Comparison of ENCODE assay signal across 8 mouse cellular contexts in genomic region chr11:116531371-116532191, GRCm38 (mm10). TPM values are rescaled to one million over a fixed set of nuclear protein-coding genes. Genes with fewer than 3 reads are reported as not detected.
A peak's percentile ranks its signal among the peaks of the same experiment; 100 is the strongest.
DNase-seq lines count a peak whose midpoint lies in the region; ATAC-seq and TF ChIP-seq lines count a peak whose summit lies in the region.

No protein-coding gene starts in this region.

- TF ChIP-seq CTCF in kidney, adult 2 months (conservative IDR thresholded peaks at IDR 0.05; ENCODE audit: insufficient read depth, insufficient read length, low read depth, low read length) = no peak
- TF ChIP-seq CTCF in stomach, postnatal 0 days (IDR thresholded peaks at IDR 0.05; ENCODE audit: low read depth) = no peak

- peak overlapping the region; percentile 59 for H3K9ac ChIP-seq in hindbrain, embryonic 12.5 days
- H3K9ac ChIP-seq in liver, embryonic 16.5 days (ENCODE audit: low read depth, low read length) = peak overlapping the region; percentile 96
- H3K9ac ChIP-seq in stomach, postnatal 0 days (ENCODE audit: low read length) = peak overlapping the region; percentile 36

- H3K27ac ChIP-seq in kidney, adult 2 months (ENCODE audit: insufficient read depth, low read depth, low read length) = no peak overlapping the region
- H3K27ac ChIP-seq in brown adipose tissue, adult 24 weeks (replicated peaks; ENCODE audit: low read depth, low read length) = no peak overlapping the region
- peak overlapping the region; percentile 40; the same call in 1 of the 2 replicates for H3K27ac ChIP-seq in hindbrain, embryonic 12.5 days
- peak overlapping the region; percentile 99 for H3K27ac ChIP-seq in liver, embryonic 16.5 days (ENCODE audit: low read length)
- no peak overlapping the region for H3K27ac ChIP-seq in stomach, postnatal 0 days (replicated peaks)

- no peaks in the 10 kb centered on the region for H3K9me3 ChIP-seq in hindbrain, embryonic 12.5 days (replicated peaks)
- H3K9me3 ChIP-seq in liver, embryonic 16.5 days (replicated peaks; ENCODE audit: control insufficient read depth, low read length) = no peaks in the 10 kb centered on the region
- H3K9me3 ChIP-seq in stomach, postnatal 0 days (ENCODE audit: control insufficient read depth, low read length) = no peaks in the 10 kb centered on the region

- no peak for TF ChIP-seq POLR2A in kidney, adult 2 months (IDR thresholded peaks at IDR 0.05; ENCODE audit: low read depth, low read length)

- no peaks in the 10 kb centered on the region for H3K27me3 ChIP-seq in kidney, adult 2 months (replicated peaks; ENCODE audit: control insufficient read depth, insufficient read depth, low read length)
- peaks cover 65% of the 10 kb centered on the region for H3K27me3 ChIP-seq in hindbrain, embryonic 12.5 days
- peaks cover 35% of the 10 kb centered on the region for H3K27me3 ChIP-seq in liver, embryonic 16.5 days (ENCODE audit: control insufficient read depth, insufficient read depth, low read depth, low read length)
- no peaks in the 10 kb centered on the region for H3K27me3 ChIP-seq in stomach, postnatal 0 days (ENCODE audit: control insufficient read depth, insufficient read depth, low read length)

- no peak for ATAC-seq in hindbrain, embryonic 12.5 days (ENCODE audit: low FRiP score)
- no peak for ATAC-seq in liver, embryonic 16.5 days (ENCODE audit: low read depth)
- ATAC-seq in stomach, postnatal 0 days (ENCODE audit: low FRiP score, low TSS enrichment) = no peak

- peak overlapping the region; percentile 82 for H3K4me2 ChIP-seq in hindbrain, embryonic 12.5 days (replicated peaks)
- H3K4me2 ChIP-seq in liver, embryonic 16.5 days (ENCODE audit: low read depth, low read length) = peak overlapping the region; percentile 98
- H3K4me2 ChIP-seq in stomach, postnatal 0 days (replicated peaks; ENCODE audit: low read depth) = peak overlapping the region; percentile 90

- TF ChIP-seq EP300 in stomach, postnatal 0 days (optimal IDR thresholded peaks at IDR 0.05) = no peak

- H3K36me3 ChIP-seq in kidney, adult 2 months (ENCODE audit: control insufficient read depth, insufficient read depth, low read length) = no peaks in the 10 kb centered on the region
- H3K36me3 ChIP-seq in hindbrain, embryonic 12.5 days = 0 out of 2 replicates have a peak, but pooled peaks cover 6% of the 10 kb centered on the region
- H3K36me3 ChIP-seq in liver, embryonic 16.5 days (ENCODE audit: control insufficient read depth, insufficient read depth) = peaks cover 6% of the 10 kb centered on the region
- no peaks in the 10 kb centered on the region for H3K36me3 ChIP-seq in stomach, postnatal 0 days (ENCODE audit: control insufficient read depth, insufficient read depth, low read length)

- DNase-seq in kidney, adult 2 months = no peak
- DNase-seq in kidney, adult 9 months = no peak
- peak; percentile 54 for DNase-seq in stomach, postnatal 0 days (ENCODE audit: low spot score)
- DNase-seq in right cerebral cortex, postnatal 4 days = no peak
- no peak for DNase-seq in spleen, adult 12 weeks (ENCODE audit: low spot score)

- H3K4me1 ChIP-seq in kidney, adult 2 months (ENCODE audit: control insufficient read depth, insufficient read depth, low read length) = no peaks in the 10 kb centered on the region
- H3K4me1 ChIP-seq in brown adipose tissue, adult 24 weeks (ENCODE audit: control insufficient read depth, insufficient read depth, insufficient read length, low read length) = 0 out of 2 replicates have a peak, but pooled peaks cover 3% of the 10 kb centered on the region
- peaks cover 45% of the 10 kb centered on the region for H3K4me1 ChIP-seq in hindbrain, embryonic 12.5 days
- H3K4me1 ChIP-seq in liver, embryonic 16.5 days (ENCODE audit: control insufficient read depth, low read depth, low read length) = peaks cover 56% of the 10 kb centered on the region
- 0 out of 2 replicates have a peak, but pooled peaks cover 2% of the 10 kb centered on the region for H3K4me1 ChIP-seq in stomach, postnatal 0 days (replicated peaks; ENCODE audit: control insufficient read depth, insufficient read depth)

- H3K4me3 ChIP-seq in kidney, adult 2 months (ENCODE audit: insufficient read depth, low read depth, low read length) = peak overlapping the region; percentile 57
- H3K4me3 ChIP-seq in brown adipose tissue, adult 24 weeks (ENCODE audit: insufficient read depth, low read depth, low read length) = peak overlapping the region; percentile 64
- H3K4me3 ChIP-seq in hindbrain, embryonic 12.5 days = peak overlapping the region; percentile 42
- H3K4me3 ChIP-seq in liver, embryonic 16.5 days (ENCODE audit: low read depth, low read length) = peak overlapping the region; percentile 81
- peak overlapping the region; percentile 55 for H3K4me3 ChIP-seq in stomach, postnatal 0 days (ENCODE audit: low read depth, low read length)

- 3% methylated on average over 48 of the region's 48 CpGs for WGBS in kidney, adult 2 months
- 3% methylated on average over 48 of the region's 48 CpGs for WGBS in hindbrain, embryonic 12.5 days
- WGBS in liver, embryonic 16.5 days (ENCODE audit: insufficient replicate concordance) = 3% methylated on average over 48 of the region's 48 CpGs
- WGBS in stomach, postnatal 0 days = 3% methylated on average over 47 of the region's 48 CpGs

RNA-seq across cellular contexts. Expression of gene Sphk1, which starts 0.9 kb away (rescaled TPM):
- 9.9 and 12.0 TPM in 2 replicates for polyA plus RNA-seq in kidney, adult 2 months (2012; rRNA removed)
- not detected in 2 replicates for polyA plus RNA-seq in brown adipose tissue, adult 24 weeks (2012; ENCODE audit: insufficient read depth, insufficient read length, missing spikeins)
- polyA plus RNA-seq in hindbrain, embryonic 12.5 days (2016; fragmentation: Nextera tagmentation; extraction: Ambion mirVana) = 8.9 and 10.2 TPM in 2 replicates
- polyA plus RNA-seq in liver, embryonic 16.5 days (2015; fragmentation: Nextera tagmentation; extraction: Ambion mirVana) = 23.7 and 24.3 TPM in 2 replicates
- polyA plus RNA-seq in stomach, postnatal 0 days (2015; fragmentation: Nextera tagmentation; extraction: Ambion mirVana) = 7.9 and 10.0 TPM in 2 replicates

RNA-seq across cellular contexts. Expression of gene Prpsap1, which starts 37.6 kb away (rescaled TPM):
- 87.5 and 91.1 TPM in 2 replicates for polyA plus RNA-seq in kidney, adult 2 months (2012; rRNA removed)
- 19.2 and 19.3 TPM in 2 replicates for polyA plus RNA-seq in brown adipose tissue, adult 24 weeks (2012; ENCODE audit: insufficient read depth, insufficient read length, missing spikeins)
- 164 and 179 TPM in 2 replicates for polyA plus RNA-seq in hindbrain, embryonic 12.5 days (2016; fragmentation: Nextera tagmentation; extraction: Ambion mirVana)
- polyA plus RNA-seq in liver, embryonic 16.5 days (2015; fragmentation: Nextera tagmentation; extraction: Ambion mirVana) = 47.6 and 47.9 TPM in 2 replicates
- 94.0 and 97.1 TPM in 2 replicates for polyA plus RNA-seq in stomach, postnatal 0 days (2015; fragmentation: Nextera tagmentation; extraction: Ambion mirVana)

RNA-seq across cellular contexts. Expression of gene Ube2o, which starts 49.7 kb away (rescaled TPM):
- 10.3 and 10.8 TPM in 2 replicates for polyA plus RNA-seq in kidney, adult 2 months (2012; rRNA removed)
- 7.1 and 7.8 TPM in 2 replicates for polyA plus RNA-seq in brown adipose tissue, adult 24 weeks (2012; ENCODE audit: insufficient read depth, insufficient read length, missing spikeins)
- 23.6 and 27.6 TPM in 2 replicates for polyA plus RNA-seq in hindbrain, embryonic 12.5 days (2016; fragmentation: Nextera tagmentation; extraction: Ambion mirVana)
- 15.1 and 18.1 TPM in 2 replicates for polyA plus RNA-seq in liver, embryonic 16.5 days (2015; fragmentation: Nextera tagmentation; extraction: Ambion mirVana)
- 4.7 and 5.3 TPM in 2 replicates for polyA plus RNA-seq in stomach, postnatal 0 days (2015; fragmentation: Nextera tagmentation; extraction: Ambion mirVana)

RNA-seq across cellular contexts. Expression of gene Aanat, which starts 54.7 kb away (rescaled TPM):
- polyA plus RNA-seq in kidney, adult 2 months (2012; rRNA removed) = not detected in 2 replicates
- not detected in 2 replicates for polyA plus RNA-seq in brown adipose tissue, adult 24 weeks (2012; ENCODE audit: insufficient read depth, insufficient read length, missing spikeins)
- 0.15 TPM in 1 of 2 replicates, not detected in the other for polyA plus RNA-seq in hindbrain, embryonic 12.5 days (2016; fragmentation: Nextera tagmentation; extraction: Ambion mirVana)
- not detected in 2 replicates for polyA plus RNA-seq in liver, embryonic 16.5 days (2015; fragmentation: Nextera tagmentation; extraction: Ambion mirVana)
- polyA plus RNA-seq in stomach, postnatal 0 days (2015; fragmentation: Nextera tagmentation; extraction: Ambion mirVana) = 0.10 TPM in 1 of 2 replicates, not detected in the other

Comparison
In these comparisons a context has a peak if more than half of its experiments do, and no peak if none do; other contexts are left out.
1. H3K27ac ChIP-seq: peak in hindbrain, embryonic 12.5 days (single experiment) and liver, embryonic 16.5 days (single experiment); none in kidney, adult 2 months (single experiment), brown adipose tissue, adult 24 weeks (single experiment) and stomach, postnatal 0 days (single experiment).
2. H3K9ac ChIP-seq: peak in every context shown above with its lines; median percentile 96 in liver, embryonic 16.5 days; 59 in hindbrain, embryonic 12.5 days; 36 in stomach, postnatal 0 days.
3. Peak in every context shown above with its lines, with median percentiles within 50 percentile points of each other: H3K4me3 ChIP-seq and H3K4me2 ChIP-seq.